Mouse (Mus musculus) small intestine, adult 2 months (tissue): ENCODE data around the gene Spred1.

Experiments used
- CTCF ChIP-seq: fragments of 200-500 bp; IDR thresholded peaks from 2 replicates; pipeline ENCODE4 v1.5.1; 2012; ENCODE audit warnings: low read depth, mild to moderate bottlenecking, control low read depth, inconsistent platforms, low read length, moderate library complexity, mixed read lengths; ENCODE audit not compliant: insufficient replicate concordance, insufficient read length; ENCODE audit errors: extremely low read depth
- POLR2A ChIP-seq: fragments of 200-500 bp; IDR thresholded peaks from 2 replicates; pipeline ENCODE4 v1.6.1; 2012; ENCODE audit warnings: low read depth, mild to moderate bottlenecking, control low read depth, inconsistent platforms, low read length, moderate library complexity

GRCm38 (mm10) chr2:117222651-117223050 lies 101.5 kb downstream of the Spred1 start:
- no peak for TF ChIP-seq POLR2A
- TF ChIP-seq CTCF: no peak
